Mouse (Mus musculus) WW6 (cell line): ENCODE results near the gene Slc25a22.
"Not testable (repeated sequence)": the region's sequence is repeated elsewhere in the genome, so short reads cannot be mapped to it uniquely, and the experiment has no call there.

Source experiments
- DNase-seq: peaks from one replicate; pipeline ENCODE4 v3.0.0-alpha.2; 2013; ENCODE audit warnings: low read depth, low spot score

The Slc25a22 gene

DNA sequence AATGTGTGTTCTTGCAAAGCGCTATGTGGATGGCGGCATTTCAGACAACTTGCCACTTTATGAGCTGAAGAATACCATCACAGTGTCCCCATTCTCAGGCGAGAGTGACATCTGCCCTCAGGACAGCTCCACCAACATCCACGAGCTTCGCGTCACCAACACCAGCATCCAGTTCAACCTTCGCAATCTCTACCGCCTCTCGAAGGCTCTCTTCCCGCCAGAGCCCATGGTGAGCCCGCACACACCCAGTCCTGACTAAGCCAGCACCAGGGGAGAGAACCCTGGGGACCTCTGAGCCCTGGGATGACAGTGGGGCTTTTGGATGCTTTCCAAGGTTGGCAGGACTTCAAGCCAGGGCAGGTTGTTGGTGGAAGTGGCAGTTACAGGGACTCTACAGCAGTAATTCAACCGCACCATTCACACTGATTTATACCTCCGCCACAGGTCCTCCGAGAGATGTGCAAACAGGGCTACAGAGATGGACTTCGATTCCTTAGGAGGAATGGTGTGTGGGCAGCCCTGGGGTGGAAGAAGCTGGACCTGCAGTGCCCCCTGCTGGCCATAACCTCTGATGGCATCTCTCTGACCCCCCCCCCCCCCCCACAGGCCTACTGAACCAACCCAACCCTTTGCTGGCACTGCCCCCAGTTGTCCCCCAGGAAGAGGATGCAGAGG, 20.4 kb upstream of the Slc25a22 start:
- no peak for DNase-seq

DNA sequence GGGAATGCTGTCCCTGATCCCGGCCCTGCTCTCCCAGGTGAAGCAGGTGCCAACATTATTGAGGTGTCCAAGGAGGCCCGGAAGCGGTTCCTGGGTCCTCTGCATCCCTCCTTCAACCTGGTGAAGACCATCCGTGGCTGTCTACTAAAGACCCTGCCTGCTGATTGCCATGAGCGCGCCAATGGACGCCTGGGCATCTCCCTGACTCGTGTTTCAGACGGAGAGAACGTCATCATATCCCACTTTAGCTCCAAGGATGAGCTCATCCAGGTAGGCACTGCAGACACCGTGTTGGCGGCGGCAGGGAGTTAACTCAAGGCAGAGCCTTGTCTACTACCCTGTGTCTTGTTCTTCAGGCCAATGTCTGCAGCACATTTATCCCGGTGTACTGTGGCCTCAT, 19.5 kb upstream of the Slc25a22 start:
- no peak for DNase-seq

DNA sequence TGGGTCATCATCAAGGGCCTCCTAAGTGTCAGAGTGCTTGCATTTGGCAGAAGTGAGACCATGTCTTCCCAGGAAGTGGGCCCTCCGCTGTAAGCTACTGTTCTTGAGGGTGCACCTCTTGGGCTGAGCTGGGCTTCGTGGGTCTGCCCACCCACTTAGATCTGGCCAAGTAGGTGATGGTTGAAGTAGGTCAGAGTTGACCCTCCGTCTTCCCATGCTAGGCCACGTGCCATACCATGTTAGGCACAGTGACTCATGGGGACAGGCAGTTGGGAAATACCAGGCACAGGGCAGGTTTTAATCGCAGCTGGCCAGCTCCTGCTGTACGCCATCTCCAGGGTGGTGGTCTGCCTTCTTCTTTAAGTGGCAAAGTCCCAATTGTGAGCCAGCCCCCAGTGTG, 19.0 kb upstream of the Slc25a22 start:
- DNase-seq = no peak

DNA sequence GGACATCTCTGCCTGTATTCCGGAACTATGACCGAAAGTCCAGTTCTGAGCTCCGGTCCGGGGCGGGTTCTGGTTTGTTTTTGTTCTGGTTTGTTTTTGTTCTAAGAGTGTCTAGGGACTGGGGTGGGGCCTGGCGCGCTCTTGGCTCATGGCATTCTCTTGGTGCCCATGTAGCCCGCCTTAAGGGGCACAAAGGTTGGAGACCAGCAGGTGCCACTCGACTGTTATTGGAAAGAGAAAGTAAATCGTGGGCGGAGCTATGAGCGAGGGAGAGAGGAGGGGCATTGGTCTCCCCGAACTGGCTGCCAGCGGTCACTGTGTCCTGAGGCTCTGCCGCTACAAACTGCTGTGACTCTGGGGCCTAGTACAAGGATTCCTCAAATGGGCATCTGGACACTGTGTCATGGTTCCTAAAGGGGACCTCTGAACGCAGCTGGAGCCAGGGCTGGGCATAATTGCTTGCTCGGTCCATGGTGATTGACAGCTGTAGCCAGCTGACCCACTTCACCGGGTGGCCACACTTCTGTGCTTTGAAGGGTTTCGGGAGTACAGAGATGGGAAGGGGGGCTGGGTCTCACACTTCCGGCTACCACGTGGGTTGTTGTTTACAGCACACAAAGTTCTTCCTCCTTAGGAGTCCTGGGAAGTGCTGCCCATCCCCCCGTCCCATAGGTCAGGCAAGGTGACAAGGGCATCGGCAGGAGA, 18.1 kb upstream of the Slc25a22 start:
- no peak for DNase-seq

DNA sequence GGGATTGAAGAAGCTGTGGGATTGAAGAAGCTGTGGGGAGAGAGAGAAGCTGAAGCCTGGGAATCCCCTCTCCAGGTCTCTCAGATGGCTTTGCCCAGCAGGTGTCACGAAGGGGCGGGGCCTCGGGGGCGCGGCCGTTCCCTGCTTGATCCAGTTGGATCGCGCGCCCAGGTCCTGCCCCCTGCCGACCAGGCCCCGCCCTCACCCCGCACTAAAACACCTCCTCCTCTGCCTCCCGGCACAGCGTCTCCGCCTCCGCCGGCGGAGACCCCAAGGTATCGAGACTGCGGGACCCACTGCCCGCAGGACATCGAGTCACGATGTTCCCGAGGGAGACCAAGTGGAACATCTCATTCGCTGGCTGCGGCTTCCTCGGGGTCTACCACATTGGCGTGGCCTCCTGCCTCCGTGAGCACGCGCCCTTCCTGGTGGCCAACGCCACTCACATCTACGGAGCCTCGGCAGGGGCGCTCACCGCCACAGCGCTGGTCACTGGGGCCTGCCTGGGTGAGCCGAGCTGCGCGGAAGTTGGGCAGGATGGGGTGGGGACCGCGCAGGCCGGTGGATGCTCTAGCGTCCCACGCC, 17.4 kb upstream of the Slc25a22 start, which contains the start of gene Pnpla2:
Gene Pnpla2 (plus strand): TSS at position 232 of the 585 bp plus-strand sequence.
- DNase-seq = peak; percentile 87

DNA sequence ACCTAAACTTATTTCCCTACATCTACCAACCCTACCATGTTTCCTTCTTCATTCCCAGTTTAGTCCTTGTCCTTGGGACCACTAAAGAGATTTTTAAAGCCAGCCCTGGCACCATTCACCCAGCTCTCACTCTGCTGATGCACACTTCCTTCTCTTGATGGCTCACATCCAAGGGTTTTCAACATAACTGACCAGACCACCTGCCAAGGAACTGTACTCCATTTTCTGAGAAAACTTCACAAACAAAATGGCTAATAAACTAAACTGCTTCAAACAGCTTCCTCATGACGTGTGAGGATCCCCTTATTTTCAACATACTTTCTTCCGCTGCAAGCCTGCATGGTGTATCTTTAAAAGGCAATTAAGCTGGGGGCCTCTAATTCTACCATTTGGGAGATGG, 15.9 kb upstream of the Slc25a22 start:
- DNase-seq = no peak

DNA sequence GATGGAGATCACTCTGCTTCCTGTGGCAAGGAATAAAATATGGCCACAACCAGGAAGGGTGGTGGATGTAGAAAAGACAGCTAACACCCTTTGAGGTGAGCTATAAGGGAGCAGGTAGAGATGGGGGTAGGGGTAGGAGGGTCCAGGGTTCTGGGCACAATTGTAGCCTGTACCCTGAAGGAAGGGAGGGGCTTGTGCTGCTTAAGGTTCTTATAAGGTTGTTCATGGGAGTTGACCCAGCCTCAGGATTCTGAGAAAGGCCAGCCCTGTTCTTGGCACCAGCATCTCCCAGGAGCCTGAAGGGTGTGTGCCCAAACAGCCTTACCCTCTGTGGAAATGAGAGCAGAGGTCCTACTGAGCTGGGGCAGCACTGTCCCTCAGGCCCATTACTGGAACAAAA, 14.2 kb upstream of the Slc25a22 start:
- DNase-seq = no peak

DNA sequence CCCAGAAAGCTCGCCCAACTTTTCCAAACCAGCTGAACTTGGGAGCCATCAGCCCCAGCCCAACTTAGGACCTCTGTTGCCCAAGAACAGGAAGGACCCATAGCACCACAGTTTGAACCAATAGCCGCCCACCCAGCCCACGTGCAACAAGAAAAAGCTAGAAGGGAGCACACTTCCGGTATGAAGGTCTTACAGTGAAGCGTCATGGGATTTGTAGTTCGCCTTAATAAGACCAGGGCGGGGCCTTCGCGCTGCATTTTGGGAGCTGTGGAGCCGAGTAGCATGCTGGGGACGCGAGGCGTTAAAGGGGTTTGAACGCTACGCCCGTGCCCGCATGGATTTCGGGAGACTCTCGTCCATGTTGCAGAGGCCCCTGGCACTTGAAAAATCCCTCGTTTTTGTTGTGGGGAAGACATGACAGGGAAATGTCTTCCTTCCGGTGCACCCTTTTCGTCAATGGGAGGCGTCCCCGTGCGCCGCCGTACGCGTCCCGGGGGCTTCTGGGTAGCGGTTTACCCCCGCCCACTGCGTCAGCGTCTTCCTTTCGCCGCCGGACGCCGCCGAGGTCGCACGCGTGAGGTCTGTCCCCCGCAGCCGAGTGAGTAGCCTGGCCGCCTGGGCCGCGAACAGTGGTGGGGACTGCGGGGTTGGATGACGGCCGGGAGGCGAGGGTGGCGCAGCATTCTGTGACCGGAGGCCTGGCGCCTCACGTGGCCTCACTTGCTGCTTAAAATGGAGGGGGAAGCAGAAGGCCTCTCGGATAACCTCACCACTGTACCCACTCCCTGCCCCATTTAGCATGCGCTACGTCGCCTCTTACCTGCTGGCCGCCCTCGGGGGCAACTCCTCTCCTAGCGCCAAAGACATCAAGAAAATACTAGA, 9.7 kb upstream of the Slc25a22 start, which contains the start of gene Rplp2:
Gene Rplp2 (plus strand): TSS at position 261 of the 882 bp plus-strand sequence.
- DNase-seq = peak; percentile 84

DNA sequence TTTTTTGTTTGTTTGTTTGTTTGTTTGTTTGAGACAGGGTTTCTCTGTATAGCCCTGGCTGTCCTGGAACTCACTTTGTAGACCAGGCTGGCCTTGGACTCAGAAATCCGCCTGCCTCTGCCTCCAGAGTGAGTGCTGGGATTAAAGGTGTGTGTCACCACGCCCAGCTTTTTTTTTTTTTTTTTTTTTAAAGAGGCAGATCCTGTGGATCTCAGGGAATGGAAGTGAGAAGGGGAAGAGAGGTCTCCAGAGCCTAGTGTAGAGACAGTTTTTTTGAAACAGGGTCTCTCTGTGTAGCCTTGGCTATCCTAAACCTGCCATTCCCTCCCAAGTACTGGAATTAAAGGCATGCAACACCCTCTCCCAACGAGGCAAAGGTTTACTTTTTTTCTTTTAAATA, 8.7 kb upstream of the Slc25a22 start:
- DNase-seq = not testable (repeated sequence)

DNA sequence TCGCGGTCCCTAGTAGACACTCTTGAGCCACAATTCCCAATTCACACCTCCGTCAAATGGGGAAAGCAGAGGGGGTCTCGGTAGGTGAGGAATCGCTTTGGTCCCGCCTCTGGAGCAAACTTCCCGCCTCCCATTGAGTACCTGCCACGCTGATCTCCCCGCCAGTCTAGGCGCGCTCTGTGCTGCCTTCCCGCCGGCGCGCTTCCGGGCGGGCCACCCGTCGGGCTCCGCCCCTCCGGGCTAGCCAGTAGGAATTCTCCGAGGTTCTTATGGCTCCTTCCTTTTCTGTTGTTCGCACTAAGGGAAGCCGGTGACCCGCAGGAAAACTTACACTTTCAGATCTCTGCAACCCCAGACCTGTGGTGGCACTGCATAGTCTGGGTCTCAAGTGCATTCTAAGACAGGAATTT, 6.1 kb upstream of the Slc25a22 start, which contains the start of gene Pidd1:
Gene Pidd1 (minus strand): TSS at position 198 of the 410 bp plus-strand sequence.
- DNase-seq = no peak

DNA sequence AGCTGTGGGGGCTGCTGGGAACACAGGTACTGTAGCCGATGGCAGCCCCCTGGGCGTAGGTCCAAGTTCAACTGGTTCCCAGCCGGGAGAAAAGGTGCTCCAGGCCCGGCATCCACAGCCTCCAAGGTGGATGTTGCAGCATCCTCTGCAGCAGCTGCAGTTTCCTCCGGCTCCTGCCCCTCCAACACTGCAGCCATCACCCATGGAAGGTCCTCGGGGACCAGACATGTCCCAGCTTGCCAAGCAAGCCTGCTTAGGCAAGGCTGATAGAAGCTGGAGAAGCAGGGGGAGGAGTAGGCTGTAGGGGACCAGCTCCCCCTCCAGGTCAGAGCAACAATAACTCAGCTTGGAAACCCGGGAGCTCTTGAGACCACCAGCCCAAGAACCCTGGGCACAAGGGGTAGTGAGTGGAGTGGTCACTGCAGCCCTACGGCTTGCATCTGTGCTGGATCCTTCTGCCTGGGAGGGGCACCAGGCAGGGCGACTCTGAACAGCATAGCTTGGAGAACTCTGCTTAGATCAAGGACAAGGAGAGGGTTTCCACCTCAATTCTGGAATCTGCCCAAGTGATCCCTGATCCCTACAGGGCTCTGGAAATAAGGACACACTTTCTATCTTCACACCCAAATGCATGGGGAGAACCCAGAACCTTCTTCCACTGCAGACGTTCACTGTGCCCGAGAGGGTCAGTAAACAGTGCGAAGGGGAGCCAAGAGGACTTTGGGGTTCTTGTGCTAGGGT, 5.6 kb upstream of the Slc25a22 start:
- no peak for DNase-seq

DNA sequence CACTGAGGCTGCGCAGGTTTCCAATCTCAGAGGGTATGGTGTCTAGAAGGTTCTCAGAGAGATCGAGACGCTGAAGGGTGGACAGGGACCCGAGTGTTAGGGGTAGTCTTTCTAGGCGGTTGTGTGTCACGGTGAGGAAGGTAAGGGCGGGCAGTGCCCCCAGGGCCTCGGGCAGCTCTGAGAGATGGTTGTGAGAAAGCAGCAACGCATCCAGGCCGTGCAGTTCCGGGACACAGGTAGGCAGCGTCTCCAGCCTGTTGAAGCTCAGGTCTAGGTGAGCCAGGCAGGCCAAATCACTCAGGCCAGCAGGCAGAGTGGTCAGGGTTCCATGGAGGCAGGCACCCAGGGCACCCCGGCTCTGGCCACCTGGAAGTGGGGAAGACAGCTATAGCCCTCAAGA, 4.5 kb upstream of the Slc25a22 start:
- DNase-seq = no peak

DNA sequence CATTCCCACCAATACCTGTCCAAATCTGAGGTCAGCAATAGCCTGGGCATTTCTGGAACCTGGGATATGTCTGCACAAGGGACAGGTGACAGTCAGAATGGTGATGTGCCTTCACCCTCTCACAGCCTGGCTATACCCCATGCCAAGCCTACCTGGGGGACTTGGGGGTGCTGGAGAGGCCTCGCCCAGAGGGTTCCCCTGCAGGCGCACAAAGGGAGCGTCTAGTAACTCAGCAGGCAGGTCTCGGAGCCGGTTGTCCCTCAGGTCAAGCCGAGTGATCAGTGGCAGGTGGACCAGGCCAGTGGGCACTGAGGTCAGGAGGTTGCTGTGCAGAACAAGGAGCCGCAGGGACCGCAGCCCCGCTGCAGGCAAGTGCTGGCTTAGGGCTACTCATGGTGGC, 3.8 kb upstream of the Slc25a22 start:
- DNase-seq = no peak

DNA sequence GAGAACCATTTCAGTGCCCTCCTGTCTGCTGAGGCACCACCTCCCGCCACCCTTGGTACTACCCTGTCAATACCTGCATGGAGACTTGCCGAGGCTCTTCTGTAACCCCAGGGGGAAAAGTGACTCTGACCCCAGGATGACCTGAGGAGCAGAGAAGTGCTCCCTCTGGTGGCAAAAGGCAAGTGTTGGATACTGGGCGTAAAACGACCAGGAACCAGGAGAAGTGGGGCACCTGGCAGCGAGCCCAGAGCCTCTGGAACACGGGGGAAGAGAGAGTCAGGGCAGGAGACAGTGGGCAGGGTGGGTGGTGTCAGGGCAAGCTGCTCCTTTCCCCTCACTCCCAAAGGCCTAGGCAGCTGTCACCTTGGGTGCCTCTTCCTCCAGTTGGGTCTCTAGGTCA, 2.9 kb upstream of the Slc25a22 start:
- DNase-seq = no peak

DNA sequence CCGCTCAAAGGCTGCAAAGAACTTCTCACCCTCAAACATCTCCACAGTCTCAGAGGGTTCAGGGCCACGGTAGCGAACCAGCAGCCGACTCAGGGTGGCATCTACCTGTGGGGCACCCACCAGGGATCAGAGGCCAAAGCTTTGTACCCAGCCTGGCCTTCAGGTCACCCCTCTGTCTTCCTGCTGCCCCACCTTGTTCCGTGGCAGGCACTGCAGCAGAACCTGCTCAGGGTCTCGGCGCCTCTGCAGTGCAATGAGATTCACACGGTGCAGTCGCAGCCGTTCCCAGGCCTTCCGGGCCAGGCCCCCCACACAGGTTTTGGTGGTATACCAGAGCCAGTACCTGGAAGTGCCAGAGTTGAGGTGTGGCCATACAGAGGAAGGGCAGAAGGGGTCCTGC, 2.1 kb upstream of the Slc25a22 start:
- DNase-seq = no peak

DNA sequence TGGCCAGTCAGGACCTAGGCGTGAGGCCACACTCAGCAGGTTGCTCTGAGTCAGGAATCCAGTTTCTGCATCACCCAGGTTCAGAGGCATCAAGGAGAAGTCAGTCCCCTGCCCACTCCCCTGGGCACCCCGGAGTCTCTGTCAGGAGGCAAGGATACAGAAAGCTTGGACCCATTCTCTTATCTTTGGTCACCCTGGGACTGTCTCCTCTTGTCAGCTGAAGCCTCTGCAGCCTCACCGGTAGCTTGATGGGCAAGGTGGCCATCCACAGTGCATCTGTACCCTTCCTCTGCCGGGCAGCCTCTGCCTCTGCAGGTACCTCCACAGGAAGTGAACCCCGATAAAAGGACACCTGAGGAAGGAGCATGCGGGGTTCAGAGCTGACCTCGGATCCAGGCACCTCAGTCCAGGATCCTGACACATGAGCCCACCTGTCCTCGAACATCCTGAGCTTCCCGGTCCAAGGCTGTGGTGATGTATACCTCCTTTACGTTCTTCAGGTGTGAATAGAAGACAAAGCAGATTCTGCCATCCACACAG, 1.5 kb upstream of the Slc25a22 start:
- no peak for DNase-seq

DNA sequence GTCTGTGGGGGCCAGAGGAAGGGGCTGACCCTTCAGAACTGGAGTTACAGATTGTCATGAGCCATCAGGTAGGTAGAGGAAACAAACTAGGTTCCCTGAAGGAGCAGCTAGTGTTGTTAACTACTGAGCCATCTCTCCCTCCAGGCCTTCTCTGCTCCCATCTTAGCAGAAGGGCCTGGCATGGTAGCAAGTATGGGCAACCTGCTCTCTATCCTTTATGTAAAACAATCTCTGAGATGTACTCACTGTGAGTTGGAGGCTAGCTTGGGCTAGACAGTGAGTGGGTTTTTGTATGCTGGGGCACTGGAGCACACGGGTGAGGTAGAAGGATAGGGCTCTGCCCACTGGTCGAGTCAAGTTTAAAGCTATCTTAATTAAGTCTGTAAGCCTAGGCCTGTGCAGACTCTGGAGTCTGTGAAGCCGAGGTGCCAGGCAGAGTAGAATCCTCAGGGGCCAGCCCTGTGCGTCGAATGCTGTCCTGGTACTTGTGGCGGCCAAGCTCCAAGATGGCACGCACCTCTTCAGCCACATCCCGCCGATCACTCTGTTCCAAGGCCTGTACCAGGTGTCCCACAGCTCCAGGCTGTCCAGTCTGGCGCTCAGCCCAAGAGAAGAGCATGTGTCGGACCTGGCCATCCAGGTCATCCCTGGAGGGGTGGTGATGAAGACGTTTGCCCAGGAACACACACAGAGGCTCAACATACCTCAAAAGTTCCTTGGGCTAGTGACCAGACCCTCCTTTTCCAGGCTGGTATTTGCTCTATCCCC, 693 bp upstream of the Slc25a22 start:
- DNase-seq = no peak

DNA sequence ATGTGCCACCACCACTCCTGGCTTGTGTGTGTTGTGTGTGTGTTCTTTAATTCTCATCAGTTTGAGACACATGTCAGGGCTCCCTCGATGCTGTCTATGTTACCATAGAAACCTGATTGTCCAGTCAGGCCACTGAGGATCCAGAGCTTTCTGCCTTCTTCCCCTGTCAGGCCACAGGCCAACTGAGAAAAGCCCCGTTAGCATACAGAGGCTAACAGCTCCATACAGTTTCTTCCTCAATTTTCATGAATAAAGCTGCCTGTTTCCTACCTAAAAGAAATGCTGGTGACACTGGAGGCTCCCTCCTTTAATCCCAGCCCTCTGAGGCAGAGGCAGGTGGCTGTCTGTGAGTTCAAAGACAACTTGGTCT, 1.2 kb downstream of the Slc25a22 start:
- no peak for DNase-seq

DNA sequence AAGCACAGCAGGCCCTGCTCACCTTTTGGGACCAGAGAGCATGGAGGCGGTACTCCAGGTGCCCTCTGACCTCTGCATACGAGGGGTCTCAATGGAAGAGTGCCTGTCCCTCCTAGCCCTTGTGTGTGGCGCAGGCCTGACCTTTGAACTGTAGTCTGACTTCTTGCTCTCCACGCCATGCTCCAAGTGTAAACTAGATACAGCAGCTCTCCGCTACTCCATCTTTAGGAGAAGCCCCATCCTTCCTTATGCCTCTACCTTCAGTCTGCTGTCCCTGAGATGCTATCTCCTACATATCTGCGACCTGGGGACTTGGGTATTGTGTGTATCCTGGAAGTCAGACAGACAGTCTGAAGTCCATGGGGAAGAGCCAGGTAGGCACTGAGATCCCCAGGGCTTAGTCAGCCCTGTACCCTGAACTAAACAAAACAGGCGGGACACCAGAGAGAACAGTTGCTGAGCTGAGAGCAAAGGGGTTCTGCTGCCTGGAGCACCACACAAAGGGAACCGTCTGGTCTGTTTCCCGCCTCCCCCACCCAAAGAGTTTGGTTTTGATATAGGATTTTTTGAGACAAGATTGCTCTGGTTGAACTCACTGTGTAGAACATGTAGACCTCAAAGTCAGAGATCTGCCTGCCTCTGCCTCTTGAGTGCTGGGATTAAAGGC, 1.7 kb downstream of the Slc25a22 start:
- DNase-seq = no peak
